Mouse (Mus musculus): Measurements from ENCODE around the gene Gstt4.

- TF ChIP-seq CTCF (IDR thresholded peaks at IDR 0.05; ENCODE audit: extremely low read depth, insufficient read length, insufficient replicate concordance, low read depth, low read length) (no peak), POLR2A (IDR thresholded peaks at IDR 0.05; ENCODE audit: low read depth, low read length) (0 out of 2 replicates have a peak, but pooled peaks have one; percentile 8)
These were observed 13.0 kb upstream of the Gstt4 start for GRCm38 (mm10) chr10:75835307-75835706.

All from small intestine, adult 2 months (tissue).